Mouse (Mus musculus) macrophage (primary cell): ENCODE measurements around the gene Astl. TPM values are rescaled to one million over a fixed set of nuclear protein-coding genes. Genes with fewer than 3 reads are reported as not detected.

Experiments used
- H3K27ac ChIP-seq: fragments of 350-480 bp; formaldehyde crosslinking; 2 replicates; pipeline ENCODE4 v1.9.0; 2021
- H3K36me3 ChIP-seq: fragments of 350-480 bp; formaldehyde crosslinking; 2 replicates; pipeline ENCODE4 v1.9.0; 2021; ENCODE audit errors: inconsistent target
- H3K4me3 ChIP-seq: fragments of 350-480 bp; formaldehyde crosslinking; 2 replicates; pipeline ENCODE4 v1.9.0; 2021; ENCODE audit errors: inconsistent target
- H3K79me2 ChIP-seq: fragments of 350-480 bp; formaldehyde crosslinking; 2 replicates; pipeline ENCODE4 v1.9.0; 2021; ENCODE audit errors: inconsistent target
- WGBS: methylation state at CpG from one replicate; pipeline ENCODE4 v1.1.7; 2026; ENCODE audit warnings: inconsistent platforms; ENCODE audit not compliant: missing documents; 5-methylcytosine and 5-hydroxymethylcytosine counted together
- polyA plus RNA-seq: library from polyadenylated mRNA; stranded (reverse); fragments of 250-400 nt; gene quantifications from 3 replicates; pipeline ENCODE4 v1.2.4, GENCODE M21; 2018; ENCODE audit warnings: inconsistent platforms

Gene Astl
- polyA plus RNA-seq, 1 experiment from 2014 or later = not detected

GRCm38 (mm10) chr2:127335767-127336496, 2.5 kb upstream of the Astl start, which contains the start of gene Dusp2:
Gene Dusp2, plus strand, starts transcription at chr2:127336159.
- Histone ChIP-seq H3K4me3 (peak within 1 kb of the TSS; percentile 55), H3K36me3 (no peaks in the 10 kb centered on the region), H3K79me2 (peaks cover 8% of the 10 kb centered on the region; the same call in 1 of the 2 replicates), H3K27ac (peak within 1 kb of the TSS; percentile 60)
- WGBS = under 1% methylated on average over 75 of the region's 76 CpGs

GRCm38 (mm10) chr2:127336497-127336832, 2.0 kb upstream of the Astl start:
- Histone ChIP-seq H3K27ac (peak overlapping the region; percentile 60), H3K36me3 (no peaks in the 10 kb centered on the region), H3K4me3 (peak overlapping the region; percentile 55), H3K79me2 (peaks cover 8% of the 10 kb centered on the region; the same call in 1 of the 2 replicates)
- WGBS = under 1% methylated on average over 32 of the region's 33 CpGs

GRCm38 (mm10) chr2:127336885-127337284, 1.6 kb upstream of the Astl start:
- WGBS = 6% methylated on average over 5 of the region's 5 CpGs
- Histone ChIP-seq H3K4me3 (peak overlapping the region; percentile 55), H3K36me3 (no peaks in the 10 kb centered on the region), H3K27ac (peak overlapping the region; percentile 60), H3K79me2 (peaks cover 8% of the 10 kb centered on the region; the same call in 1 of the 2 replicates)

GRCm38 (mm10) chr2:127337531-127337930, 908 bp upstream of the Astl start:
- WGBS = 12% methylated on average over 11 of the region's 11 CpGs
- Histone ChIP-seq H3K4me3 (peak overlapping the region; percentile 55), H3K36me3 (no peaks in the 10 kb centered on the region), H3K79me2 (peaks cover 8% of the 10 kb centered on the region; the same call in 1 of the 2 replicates), H3K27ac (peak overlapping the region; percentile 60)

- WGBS = 12% methylated on average over 7 of the region's 7 CpGs
- peak overlapping the region; percentile 60 for H3K27ac ChIP-seq
- H3K79me2 ChIP-seq = peaks cover 8% of the 10 kb centered on the region; the same call in 1 of the 2 replicates
- no peaks in the 10 kb centered on the region for H3K36me3 ChIP-seq
- no peak overlapping the region; the same call in 1 of the 2 replicates for H3K4me3 ChIP-seq
Measured at GRCm38 (mm10) chr2:127338012-127338411, 427 bp upstream of the Astl start.

- Histone ChIP-seq H3K79me2 (peaks cover 8% of the 10 kb centered on the region; the same call in 1 of the 2 replicates), H3K4me3 (no peak overlapping the region), H3K36me3 (no peaks in the 10 kb centered on the region), H3K27ac (peak overlapping the region; percentile 60; the same call in 1 of the 2 replicates)
- 42% methylated on average over 4 of the region's 4 CpGs for WGBS
Measured at GRCm38 (mm10) chr2:127338833-127339232, 394 bp downstream of the Astl start.

GRCm38 (mm10) chr2:127339262-127339661, 823 bp downstream of the Astl start:
- H3K4me3 ChIP-seq = no peak overlapping the region

GRCm38 (mm10) chr2:127341159-127341558, 2.7 kb downstream of the Astl start:
- 3% methylated on average over 3 of the region's 3 CpGs for WGBS
- Histone ChIP-seq H3K36me3 (no peaks in the 10 kb centered on the region), H3K79me2 (peaks cover 8% of the 10 kb centered on the region; the same call in 1 of the 2 replicates), H3K4me3 (no peak overlapping the region), H3K27ac (no peak overlapping the region)

More at GRCm38 (mm10) chr2:127339262-127339661, 823 bp downstream of the Astl start:
- Histone ChIP-seq H3K27ac (no peak overlapping the region), H3K36me3 (no peaks in the 10 kb centered on the region), H3K79me2 (peaks cover 8% of the 10 kb centered on the region; the same call in 1 of the 2 replicates)
- WGBS = 74% methylated on average over 6 of the region's 6 CpGs

- no peak overlapping the region for H3K27ac ChIP-seq
- H3K36me3 ChIP-seq = no peaks in the 10 kb centered on the region
- H3K4me3 ChIP-seq = no peak overlapping the region
- WGBS = 45% methylated on average over 1 of the region's 1 CpGs
- no peaks in the 10 kb centered on the region for H3K79me2 ChIP-seq
Measured at GRCm38 (mm10) chr2:127346334-127346733, 7.9 kb downstream of the Astl start.

GRCm38 (mm10) chr2:127347147-127347985, 8.9 kb downstream of the Astl start:
- H3K36me3 ChIP-seq = no peaks in the 10 kb centered on the region
- WGBS = 87% methylated on average over 13 of the region's 13 CpGs
- H3K4me3 ChIP-seq = no peak overlapping the region
- no peaks in the 10 kb centered on the region for H3K79me2 ChIP-seq
- no peak overlapping the region for H3K27ac ChIP-seq

GRCm38 (mm10) chr2:127353881-127354280, 15.4 kb downstream of the Astl start:
- WGBS = 90% methylated on average over 4 of the region's 4 CpGs
- H3K79me2 ChIP-seq = no peaks in the 10 kb centered on the region

GRCm38 (mm10) chr2:127362459-127363281, 24.2 kb downstream of the Astl start, which contains the start of gene Adra2b:
Gene Adra2b, plus strand, starts transcription at chr2:127363208.
- Histone ChIP-seq H3K36me3 (no peaks in the 10 kb centered on the region), H3K79me2 (no peaks in the 10 kb centered on the region), H3K27ac (no peak within 1 kb of the TSS), H3K4me3 (no peak within 1 kb of the TSS)
- WGBS = 1% methylated on average over 40 of the region's 49 CpGs

More at GRCm38 (mm10) chr2:127353881-127354280, 15.4 kb downstream of the Astl start:
- H3K4me3 ChIP-seq = no peak overlapping the region
- H3K27ac ChIP-seq = no peak overlapping the region
- no peaks in the 10 kb centered on the region for H3K36me3 ChIP-seq

- H3K27ac ChIP-seq = no peak overlapping the region
- WGBS = 3% methylated on average over 28 of the region's 28 CpGs
Measured at GRCm38 (mm10) chr2:127363282-127363652, 24.8 kb downstream of the Astl start.

GRCm38 (mm10) chr2:127363696-127364095, 25.3 kb downstream of the Astl start:
- H3K79me2 ChIP-seq = no peaks in the 10 kb centered on the region
- 15% methylated on average over 19 of the region's 20 CpGs for WGBS
- H3K36me3 ChIP-seq = no peaks in the 10 kb centered on the region
- no peak overlapping the region for H3K4me3 ChIP-seq
- H3K27ac ChIP-seq = no peak overlapping the region

More at GRCm38 (mm10) chr2:127363282-127363652, 24.8 kb downstream of the Astl start:
- Histone ChIP-seq H3K4me3 (no peak overlapping the region), H3K36me3 (no peaks in the 10 kb centered on the region), H3K79me2 (no peaks in the 10 kb centered on the region)
